Mouse (Mus musculus): ENCODE data around the gene Gdf3.

GRCm38 (mm10) chr6:122627469-122628108 lies 17.7 kb upstream of the Gdf3 start:
- TF ChIP-seq CTCF (IDR thresholded peaks at IDR 0.05) (no peak), EP300 (IDR thresholded peaks at IDR 0.05; ENCODE audit: insufficient read depth, low read depth, low read length) (no peak)
